Mouse (Mus musculus) left cerebral cortex, adult 2 months (tissue): ENCODE measurements around the gene Rps19. TPM values are rescaled to one million over a fixed set of nuclear protein-coding genes. Genes with fewer than 3 reads are reported as not detected.

Experiments
- DNase-seq, 2 experiments: peaks; one replicate each; pipeline ENCODE4 v3.0.0; 2021 to 2022; ENCODE audit warnings: low spot score in 2 of 2, mixed read lengths in 1 of 2; ENCODE audit errors: extremely low spot score in 1 of 2
- H3K27ac ChIP-seq: fragments of 200-600 bp; 2 replicates; pipeline ENCODE4 v1.8.1; 2022
- H3K4me3 ChIP-seq: fragments of 200-600 bp; 2 replicates; pipeline ENCODE4 v1.8.1; 2022
- CTCF ChIP-seq: fragments of 200-600 bp; IDR thresholded peaks from 2 replicates; pipeline ENCODE4 v1.8.1; 2022; ENCODE audit warnings: antibody characterized with exemption, mild to moderate bottlenecking, moderate library complexity
- intact Hi-C: fragments of 180-260 bp; cut with DNase I; formaldehyde crosslinking; loops from one replicate; pipeline ENCODE4 v1.15.1; 2025
- total RNA-seq, 2 experiments: library from RNA; stranded (reverse); gene quantifications; 2 replicates each; pipeline ENCODE4 v1.2.3; 2021

The Rps19 gene
- total RNA-seq, 2 experiments from 2014 or later: 488 to 501 TPM

GRCm38 (mm10) chr7:24879620-24880019 lies 4.6 kb upstream of the Rps19 start:
- Histone ChIP-seq H3K27ac (no peak overlapping the region), H3K4me3 (no peak overlapping the region)
- DNase-seq: no peak
- TF ChIP-seq CTCF: no peak
- intact Hi-C loops: loop anchor here (5.0 to 10.0 kb wide), 2 partner anchors 195 to 282 kb away; partner anchors contain the start of genes Grik5 and Zfp574

GRCm38 (mm10) chr7:24882416-24883199 lies 1.6 kb upstream of the Rps19 start:
- TF ChIP-seq CTCF: no peak
- intact Hi-C loops: loop anchor here (1.0 to 10.0 kb wide), 4 partner anchors 34 to 285 kb away; partner anchors contain the start of genes Grik5 and Zfp574
- DNase-seq: no peak
- Histone ChIP-seq H3K4me3 (no peak overlapping the region), H3K27ac (no peak overlapping the region)

GRCm38 (mm10) chr7:24884693-24885291 lies 621 bp downstream of the Rps19 start:
- peak overlapping the region; percentile 78 for H3K4me3 ChIP-seq
- no peak for TF ChIP-seq CTCF
- intact Hi-C loops: loop anchor here (1.0 to 10.0 kb wide), 4 partner anchors 20 to 287 kb away; partner anchors contain the start of genes Grik5, Rabac1 and Zfp574
- peak overlapping the region; percentile 80 for H3K27ac ChIP-seq
- DNase-seq: no peak

DNA sequence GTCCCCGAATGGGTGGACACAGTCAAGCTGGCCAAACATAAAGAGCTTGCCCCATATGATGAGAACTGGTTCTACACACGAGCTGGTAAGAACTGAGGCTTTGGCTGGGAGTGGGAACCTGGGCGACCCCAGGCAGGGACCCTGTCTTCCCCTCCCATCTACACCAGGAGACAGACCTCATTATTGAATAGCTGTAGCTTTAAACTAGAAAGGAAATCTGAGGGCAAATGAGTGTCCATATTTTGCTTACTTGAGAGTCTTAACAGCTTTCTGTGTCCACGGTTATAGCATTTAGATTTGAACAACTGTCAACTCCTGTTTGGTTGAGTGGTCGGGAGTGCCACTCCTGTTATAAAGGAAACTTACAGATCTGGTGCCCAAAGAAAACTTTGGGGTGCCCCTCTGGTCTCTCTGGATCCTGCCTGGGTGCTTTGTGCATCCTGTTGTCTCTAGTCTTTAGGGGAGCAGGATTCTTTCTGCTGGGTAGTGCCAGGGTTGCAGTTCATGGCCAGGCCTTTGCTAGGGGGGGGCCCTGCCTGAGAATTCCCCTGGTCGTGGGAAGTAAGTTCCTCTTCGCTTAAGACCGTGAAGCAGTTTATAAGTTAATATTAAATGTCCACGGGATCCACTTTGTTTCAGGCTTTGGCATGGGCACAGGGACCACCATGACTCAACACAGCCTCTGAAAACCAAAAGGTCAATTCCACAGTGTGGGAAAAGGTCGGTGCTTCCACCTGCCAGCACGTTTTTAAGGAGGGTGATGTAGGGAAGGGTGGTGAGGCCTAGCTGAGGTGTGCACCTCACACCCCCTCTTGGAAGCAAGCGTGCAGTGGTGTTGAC lies 1.5 kb downstream of the Rps19 start:
- DNase-seq: no peak
- peak overlapping the region; percentile 78 for H3K4me3 ChIP-seq
- no peak overlapping the region; the same call in 1 of the 2 replicates for H3K27ac ChIP-seq
- intact Hi-C loops: loop anchor here (10.0 kb wide), 1 partner anchor 189 kb away; the partner anchor contains the start of genes Grik5 and Zfp574
- no peak for TF ChIP-seq CTCF

GRCm38 (mm10) chr7:24886308-24886633 lies 2.1 kb downstream of the Rps19 start:
- no peak overlapping the region for H3K27ac ChIP-seq
- no peak overlapping the region for H3K4me3 ChIP-seq
- TF ChIP-seq CTCF: no peak
- intact Hi-C loops: loop anchor here (10.0 kb wide), 1 partner anchor 189 kb away; the partner anchor contains the start of genes Grik5 and Zfp574
- DNase-seq: no peak

GRCm38 (mm10) chr7:24887096-24887495 lies 2.9 kb downstream of the Rps19 start:
- H3K4me3 ChIP-seq: no peak overlapping the region
- no peak for TF ChIP-seq CTCF
- no peak overlapping the region for H3K27ac ChIP-seq
- DNase-seq: no peak
- intact Hi-C loops: loop anchor here (10.0 kb wide), 1 partner anchor 188 kb away; the partner anchor contains the start of genes Grik5 and Zfp574

- no peak overlapping the region for H3K27ac ChIP-seq
- no peak for DNase-seq
- H3K4me3 ChIP-seq: no peak overlapping the region
- intact Hi-C loops: loop anchor here (1.0 to 10.0 kb wide), 4 partner anchors 15 to 203 kb away; partner anchors contain the start of genes Grik5 and Zfp574
- no peak for TF ChIP-seq CTCF
These were observed 5.5 kb downstream of the Rps19 start for GRCm38 (mm10) chr7:24889431-24890220.

DNA sequence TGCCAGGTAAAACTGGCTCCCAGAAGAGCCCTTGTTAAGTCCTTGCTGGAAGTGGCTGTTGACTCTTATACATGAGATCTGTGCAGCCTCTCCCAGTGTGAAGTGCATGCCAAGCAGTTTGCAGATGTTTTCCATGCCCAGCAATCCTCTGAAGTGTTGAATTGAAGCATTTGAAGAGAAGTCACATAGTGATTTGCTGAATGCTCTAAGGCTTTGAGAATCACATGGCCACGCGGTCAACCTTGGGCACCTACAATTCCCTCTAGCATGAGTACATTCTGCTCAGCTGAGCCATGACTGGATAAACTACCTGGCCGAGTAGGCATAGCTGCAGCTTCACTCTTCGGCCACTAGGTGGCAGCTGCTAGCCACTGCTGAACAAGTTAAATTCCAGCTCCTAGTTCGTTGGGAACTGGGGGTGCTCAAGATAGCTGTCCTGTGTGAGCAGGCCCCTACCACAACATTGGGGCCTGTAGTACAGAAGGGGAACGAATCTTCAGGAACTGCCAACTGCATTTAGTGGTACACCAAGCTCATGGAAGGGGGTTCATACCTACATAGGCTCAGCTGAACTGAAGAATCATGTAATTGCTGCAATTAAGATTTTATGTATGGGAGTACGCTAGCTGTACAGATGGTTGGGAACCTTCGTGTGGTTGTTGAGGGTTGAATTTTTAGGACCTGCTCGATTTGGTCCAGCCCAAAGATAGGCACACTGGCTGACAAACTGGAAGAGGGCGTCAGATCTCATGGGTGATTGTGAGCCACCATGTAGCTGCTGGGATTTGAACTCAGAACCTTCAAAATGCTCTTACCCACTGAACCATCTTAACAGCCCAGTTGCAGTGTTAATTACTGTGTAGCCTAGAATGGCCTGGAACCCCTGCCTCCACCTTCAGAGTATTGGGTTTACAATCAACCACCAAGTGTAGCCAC lies 6.4 kb downstream of the Rps19 start:
- Histone ChIP-seq H3K27ac (no peak overlapping the region), H3K4me3 (no peak overlapping the region)
- peak; percentile 100 for TF ChIP-seq CTCF
- peak; percentile 72 to 77 for DNase-seq
- intact Hi-C loops: loop anchor here (1.0 to 5.0 kb wide), 3 partner anchors 14 to 202 kb away; no protein-coding TSS in a partner anchor

DNA sequence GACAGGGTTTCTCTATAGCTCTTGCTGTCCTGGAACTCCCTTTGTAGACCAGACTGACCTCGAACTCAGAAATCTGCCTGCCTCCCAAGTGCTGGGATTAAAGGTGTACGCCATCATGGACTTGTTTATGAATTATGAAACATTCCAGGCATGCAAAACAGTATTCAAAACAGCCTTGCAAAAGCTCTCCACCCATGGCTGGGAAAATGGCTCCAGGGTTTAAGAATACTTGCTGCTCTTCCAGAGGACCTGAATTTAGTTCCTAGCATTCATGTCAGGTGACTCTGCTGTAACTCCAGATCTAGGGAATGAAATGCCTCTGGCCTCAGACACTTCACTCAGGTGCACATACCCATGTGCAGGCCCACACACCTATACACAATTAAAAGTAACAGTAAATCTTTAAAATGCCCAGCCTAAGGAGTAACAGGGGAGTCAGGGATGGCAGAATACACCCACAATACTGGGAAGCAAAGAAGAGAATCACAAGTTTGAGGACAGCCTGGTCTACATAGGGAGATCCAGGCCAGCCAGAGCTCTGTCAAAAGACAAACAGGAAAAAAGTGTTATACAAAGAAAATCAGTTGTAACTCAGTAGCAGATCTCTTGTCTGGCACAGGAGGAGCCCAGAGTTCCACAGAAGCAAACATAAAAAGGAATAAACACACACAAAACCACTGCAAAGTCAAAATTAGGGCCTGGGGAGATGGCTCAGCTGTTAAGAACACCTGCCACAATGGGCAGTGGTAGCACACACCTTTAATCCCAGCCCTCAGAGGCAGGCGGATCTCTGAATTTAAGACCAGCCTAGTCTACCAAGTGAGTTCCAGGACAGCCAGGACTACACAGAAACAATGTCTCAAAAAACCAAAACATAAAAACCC lies 7.3 kb downstream of the Rps19 start:
- Histone ChIP-seq H3K27ac (no peak overlapping the region), H3K4me3 (no peak overlapping the region)
- TF ChIP-seq CTCF: no peak
- DNase-seq: no peak
- intact Hi-C loops: loop anchor here (2.0 to 5.0 kb wide), 2 partner anchors 13 to 201 kb away; no protein-coding TSS in a partner anchor
